In the genomic region with DNA sequence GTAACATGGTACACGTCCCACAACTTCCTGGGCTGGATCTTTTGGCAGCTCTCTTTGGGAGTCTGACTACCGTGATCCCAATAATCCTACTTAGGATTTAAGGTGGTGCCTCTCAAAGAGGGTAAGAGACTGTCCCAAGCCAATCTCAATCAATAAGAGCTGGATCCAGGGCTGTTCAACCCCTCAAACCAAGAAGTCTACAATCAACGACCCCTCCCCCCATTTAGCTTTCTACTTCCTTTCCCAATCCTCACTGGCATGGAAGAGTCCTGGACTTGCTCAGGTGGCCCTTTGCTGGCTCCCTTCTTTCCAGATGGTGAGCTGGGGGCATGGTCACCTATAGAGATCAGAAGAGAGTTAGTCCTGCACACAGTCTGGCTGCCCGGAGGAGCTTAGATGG, we compare ENCODE assay signal across 12 mouse cellular contexts. TPM values are rescaled to one million over a fixed set of nuclear protein-coding genes. Genes with fewer than 3 reads are reported as not detected.
DNase-seq lines count a peak whose midpoint lies in the region; ATAC-seq and TF ChIP-seq lines count a peak whose summit lies in the region.
"Had no signal": no experiment of that assay in that cellular context is flagged by ENCODE, and none has a peak within 500 bp of the region (broad histone marks: within the 10 kb centered on the region; RNA-seq: fewer than 3 reads in every experiment).

No protein-coding gene starts in this region.

- no peak for TF ChIP-seq EP300 in lung, postnatal 0 days (IDR thresholded peaks at IDR 0.05)

- peaks cover 24% of the 10 kb centered on the region for H3K79me2 ChIP-seq in myocyte (ENCODE audit: control insufficient read depth, insufficient read depth)

- TF ChIP-seq POLR2A in myocyte (IDR thresholded peaks at IDR 0.05; ENCODE audit: insufficient read length, low read depth), result no peak

- ATAC-seq in lung, postnatal 0 days, result no peak

- H3K4me1 ChIP-seq in lung, postnatal 0 days (ENCODE audit: insufficient read depth, low read depth, low read length), result peaks cover 19% of the 10 kb centered on the region; the same call in 1 of the 2 replicates
- H3K4me1 ChIP-seq in limb, embryonic 10.5 days, result peaks cover 35% of the 10 kb centered on the region

- no peak overlapping the region for H3ac ChIP-seq in myocyte (ENCODE audit: control insufficient read depth, insufficient read length)

- H3K27ac ChIP-seq in lung, postnatal 0 days (ENCODE audit: low read length), result peak overlapping the region; percentile 98; the same call in 1 of the 2 replicates
- H3K27ac ChIP-seq in limb, embryonic 10.5 days, result peak overlapping the region; percentile 97; the same call in 1 of the 2 replicates

- no peaks in the 10 kb centered on the region for H3K9me3 ChIP-seq in lung, postnatal 0 days (ENCODE audit: low read length)
- H3K9me3 ChIP-seq in limb, embryonic 10.5 days (replicated peaks), result no peaks in the 10 kb centered on the region
- H3K9me3 ChIP-seq: megakaryocyte, embryonic 14.5 days had no signal

- no peak for TF ChIP-seq CTCF in lung, postnatal 0 days (IDR thresholded peaks at IDR 0.05)

- no peak overlapping the region for H3K9ac ChIP-seq in lung, postnatal 0 days (replicated peaks; ENCODE audit: low read depth)

- no peak overlapping the region for H3K4me3 ChIP-seq in lung, postnatal 0 days (ENCODE audit: low read depth, low read length)
- peak overlapping the region; percentile 97 for H3K4me3 ChIP-seq in limb, embryonic 10.5 days
- peak overlapping the region; percentile 85 for H3K4me3 ChIP-seq in myocyte

- H3K36me3 ChIP-seq in lung, postnatal 0 days (ENCODE audit: insufficient read depth, low read length), result peaks cover 12% of the 10 kb centered on the region
- peaks cover 53% of the 10 kb centered on the region for H3K36me3 ChIP-seq in limb, embryonic 10.5 days
- peaks cover 19% of the 10 kb centered on the region for H3K36me3 ChIP-seq in myocyte (ENCODE audit: control insufficient read depth, insufficient read depth)

- 53% methylated on average over 4 of the region's 4 CpGs for WGBS in lung, postnatal 0 days
- WGBS in limb, embryonic 10.5 days, result 90% methylated on average over 4 of the region's 4 CpGs

- no peak overlapping the region for H3K4me2 ChIP-seq in lung, postnatal 0 days (replicated peaks; ENCODE audit: low read depth, low read length)
- peak overlapping the region; percentile 82 for H3K4me2 ChIP-seq in myocyte (ENCODE audit: low read depth)

- H3K27me3 ChIP-seq in lung, postnatal 0 days (replicated peaks; ENCODE audit: insufficient read depth, low read length), result no peaks in the 10 kb centered on the region
- H3K27me3 ChIP-seq in limb, embryonic 10.5 days (ENCODE audit: low read depth, poor library complexity, severe bottlenecking), result no peaks in the 10 kb centered on the region
- no peaks in the 10 kb centered on the region for H3K27me3 ChIP-seq in myocyte (ENCODE audit: control insufficient read depth, insufficient read depth, insufficient read length)
- H3K27me3 ChIP-seq: CH12.LX; megakaryocyte, embryonic 14.5 days had no signal

- DNase-seq in heart, adult 11 months, result peak; percentile 92
- no peak for DNase-seq in heart, postnatal 4 days
- no peak for DNase-seq in lung, postnatal 0 days (ENCODE audit: low spot score)
- no peak for DNase-seq in lung, postnatal 14 days
- DNase-seq in limb, embryonic 10.5 days (ENCODE audit: low spot score), result no peak
- DNase-seq in urinary bladder, postnatal 25 days (ENCODE audit: low spot score), result no peak
- no peak for DNase-seq in spleen, postnatal 4 days (ENCODE audit: low spot score in 2 of 2)
- DNase-seq: thymus, adult 2 months had no signal

TF ChIP-seq in myocyte, 11 proteins besides CTCF, POLR2A, EP300 and RAD21:
- TF ChIP-seq MYOD1 (IDR thresholded peaks at IDR 0.05; ENCODE audit: control insufficient read depth in 1 of 3, insufficient read length in 2 of 3, low read depth in 2 of 3) (no peak), POLR2AphosphoS2 (IDR thresholded peaks at IDR 0.05; ENCODE audit: insufficient read length, low read depth) (no peak), MYOG (IDR thresholded peaks at IDR 0.05; ENCODE audit: control insufficient read depth in 1 of 3, insufficient read depth in 1 of 3, insufficient read length in 2 of 3, low read depth in 2 of 3) (no peak), E2F4 (IDR thresholded peaks at IDR 0.05; ENCODE audit: insufficient read depth) (no peak), CEBPB (IDR thresholded peaks at IDR 0.05; ENCODE audit: insufficient read depth, poor library complexity, severe bottlenecking) (no peak), SRF (IDR thresholded peaks at IDR 0.05; ENCODE audit: control insufficient read depth, insufficient read length, low read depth) (no peak), USF1 (IDR thresholded peaks at IDR 0.05; ENCODE audit: low read depth) (no peak), TCF12 (IDR thresholded peaks at IDR 0.05; ENCODE audit: insufficient read depth, poor library complexity, severe bottlenecking) (no peak), REST (IDR thresholded peaks at IDR 0.05; ENCODE audit: insufficient read depth, insufficient read length) (no peak), TCF3 (IDR thresholded peaks at IDR 0.05; ENCODE audit: insufficient read length, low read depth) (no peak), MAX (IDR thresholded peaks at IDR 0.05; ENCODE audit: low read depth) (no peak)

RNA-seq across cellular contexts. Expression of a gene that starts 1.4 kb away (rescaled TPM):
- total RNA-seq in heart, postnatal 4 days (2021), result 10 to 100 TPM; 27.9 to 32.9 TPM
- 46.7 and 50.2 TPM in 2 replicates for polyA plus RNA-seq in lung, postnatal 0 days (2015; fragmentation: Nextera tagmentation; extraction: Ambion mirVana)
- polyA plus RNA-seq in limb, embryonic 10.5 days (2016; fragmentation: Nextera tagmentation; extraction: Ambion mirVana), result 38.2 and 40.4 TPM in 2 replicates
- 66.4 TPM for polyA plus RNA-seq in myocyte (2012; fragmentation: generic; extraction: Trizol)

RNA-seq across cellular contexts. Expression of a gene that starts 3.5 kb away (rescaled TPM):
- total RNA-seq in heart, postnatal 4 days (2021), result 100 to 1,000 TPM; 719 to 727 TPM
- 1,591 and 1,653 TPM in 2 replicates for polyA plus RNA-seq in lung, postnatal 0 days (2015; fragmentation: Nextera tagmentation; extraction: Ambion mirVana)
- 3,106 and 3,128 TPM in 2 replicates for polyA plus RNA-seq in limb, embryonic 10.5 days (2016; fragmentation: Nextera tagmentation; extraction: Ambion mirVana)
- 948 TPM for polyA plus RNA-seq in myocyte (2012; fragmentation: generic; extraction: Trizol)

RNA-seq across cellular contexts. Expression of a gene that starts 13.0 kb away (rescaled TPM):
- 10 to 100 TPM; 36.7 to 37.8 TPM for total RNA-seq in heart, postnatal 4 days (2021)
- 91.8 and 96.1 TPM in 2 replicates for polyA plus RNA-seq in lung, postnatal 0 days (2015; fragmentation: Nextera tagmentation; extraction: Ambion mirVana)
- 85.6 and 99.7 TPM in 2 replicates for polyA plus RNA-seq in limb, embryonic 10.5 days (2016; fragmentation: Nextera tagmentation; extraction: Ambion mirVana)
- 81.3 TPM for polyA plus RNA-seq in myocyte (2012; fragmentation: generic; extraction: Trizol)

RNA-seq across cellular contexts. Expression of a gene that starts 16.8 kb away (rescaled TPM):
- total RNA-seq in heart, postnatal 4 days (2021), result 1 to 10 TPM; 1.5 to 2.1 TPM
- polyA plus RNA-seq in lung, postnatal 0 days (2015; fragmentation: Nextera tagmentation; extraction: Ambion mirVana), result not detected in 2 replicates
- not detected in 2 replicates for polyA plus RNA-seq in limb, embryonic 10.5 days (2016; fragmentation: Nextera tagmentation; extraction: Ambion mirVana)
- polyA plus RNA-seq in myocyte (2012; fragmentation: generic; extraction: Trizol), result 0.17 TPM

RNA-seq across cellular contexts. Expression of a gene that starts 18.5 kb away (rescaled TPM):
- total RNA-seq in heart, postnatal 4 days (2021), result under 1 TPM; 0.24 to 0.50 TPM
- 2.6 and 2.8 TPM in 2 replicates for polyA plus RNA-seq in lung, postnatal 0 days (2015; fragmentation: Nextera tagmentation; extraction: Ambion mirVana)
- polyA plus RNA-seq in limb, embryonic 10.5 days (2016; fragmentation: Nextera tagmentation; extraction: Ambion mirVana), result 1.6 and 1.9 TPM in 2 replicates
- polyA plus RNA-seq in myocyte (2012; fragmentation: generic; extraction: Trizol), result 7.2 TPM
- total RNA-seq: gastrocnemius, adult 18-20 months had no signal
